Mouse (Mus musculus) CD4-positive, CD25-positive, alpha-beta regulatory T cell, adult 2 months (primary cell): ENCODE data around the gene Pld6.
A peak's percentile ranks its signal among the peaks of the same experiment; 100 is the strongest.

Source experiments
- DNase-seq: peaks from one replicate; pipeline ENCODE4 v3.0.0-alpha.2; 2012; ENCODE audit warnings: low read depth, low spot score

Pld6 gene

GRCm38 (mm10) chr11:59786444-59787198 lies 824 bp downstream of the Pld6 start:
- DNase-seq: no peak

- no peak for DNase-seq
Observed at GRCm38 (mm10) chr11:59783591-59783990, 3.9 kb downstream of the Pld6 start.

- no peak for DNase-seq
Observed at GRCm38 (mm10) chr11:59782091-59782590, 5.3 kb downstream of the Pld6 start.

GRCm38 (mm10) chr11:59780241-59780640 lies 7.2 kb downstream of the Pld6 start:
- DNase-seq: no peak

DNA sequence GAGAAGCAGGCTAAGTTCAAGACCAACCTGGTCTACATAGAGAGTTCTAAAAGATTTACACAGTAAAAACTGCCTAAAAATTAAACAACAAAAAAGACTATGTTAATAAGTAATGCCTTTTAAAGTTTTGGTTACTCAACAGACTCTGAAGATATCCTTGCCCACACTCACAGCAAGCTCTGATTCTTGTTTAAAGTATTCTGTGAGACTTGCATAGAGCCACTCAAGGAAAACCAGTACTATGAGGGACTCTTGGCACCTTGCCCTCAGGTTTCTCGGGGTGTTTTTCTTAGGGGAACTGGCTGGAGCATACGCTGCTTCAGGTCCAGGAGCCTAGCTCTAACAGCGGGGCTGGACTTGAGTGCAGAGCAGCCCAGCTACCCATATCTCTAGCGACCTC lies 8.0 kb downstream of the Pld6 start:
- no peak for DNase-seq

DNA sequence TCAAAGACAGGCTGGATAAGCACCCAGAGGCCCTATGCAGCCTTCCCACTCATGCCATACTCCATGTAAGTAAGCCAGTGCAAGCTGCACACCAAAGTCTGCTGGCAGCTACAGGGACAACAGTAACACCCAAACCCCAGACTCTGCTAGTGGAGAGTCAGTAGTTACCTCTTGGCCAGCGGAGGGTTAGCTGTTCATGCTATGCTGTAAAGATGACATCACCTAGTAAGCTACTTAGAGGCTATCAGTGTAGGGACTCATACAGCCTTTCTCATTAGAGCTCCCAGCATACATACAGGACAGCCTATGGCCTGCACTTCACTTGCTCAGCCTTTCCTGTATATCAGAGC lies 8.6 kb downstream of the Pld6 start:
- DNase-seq: no peak

GRCm38 (mm10) chr11:59778181-59778873 lies 9.1 kb downstream of the Pld6 start:
- DNase-seq: peak; percentile 87

DNA sequence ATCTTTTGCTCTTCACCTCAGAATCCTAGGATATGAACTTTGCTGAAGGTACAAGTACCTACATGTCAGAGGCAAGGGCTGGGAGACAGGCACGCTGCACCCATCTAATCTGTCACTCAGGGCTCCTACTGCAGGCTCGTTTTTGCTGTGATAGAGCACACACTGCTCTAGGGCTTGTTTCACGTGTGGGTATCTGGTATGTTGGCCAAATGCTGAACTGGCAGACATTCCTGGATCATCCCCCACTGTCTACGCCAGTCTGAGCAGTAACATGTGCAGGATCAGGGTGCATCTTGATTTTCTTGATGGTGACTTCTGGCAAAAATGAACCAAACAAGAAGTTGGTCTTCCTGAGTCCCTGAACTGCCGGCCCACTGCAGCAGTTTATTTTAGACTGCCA lies 10.2 kb downstream of the Pld6 start:
- DNase-seq: no peak

DNA sequence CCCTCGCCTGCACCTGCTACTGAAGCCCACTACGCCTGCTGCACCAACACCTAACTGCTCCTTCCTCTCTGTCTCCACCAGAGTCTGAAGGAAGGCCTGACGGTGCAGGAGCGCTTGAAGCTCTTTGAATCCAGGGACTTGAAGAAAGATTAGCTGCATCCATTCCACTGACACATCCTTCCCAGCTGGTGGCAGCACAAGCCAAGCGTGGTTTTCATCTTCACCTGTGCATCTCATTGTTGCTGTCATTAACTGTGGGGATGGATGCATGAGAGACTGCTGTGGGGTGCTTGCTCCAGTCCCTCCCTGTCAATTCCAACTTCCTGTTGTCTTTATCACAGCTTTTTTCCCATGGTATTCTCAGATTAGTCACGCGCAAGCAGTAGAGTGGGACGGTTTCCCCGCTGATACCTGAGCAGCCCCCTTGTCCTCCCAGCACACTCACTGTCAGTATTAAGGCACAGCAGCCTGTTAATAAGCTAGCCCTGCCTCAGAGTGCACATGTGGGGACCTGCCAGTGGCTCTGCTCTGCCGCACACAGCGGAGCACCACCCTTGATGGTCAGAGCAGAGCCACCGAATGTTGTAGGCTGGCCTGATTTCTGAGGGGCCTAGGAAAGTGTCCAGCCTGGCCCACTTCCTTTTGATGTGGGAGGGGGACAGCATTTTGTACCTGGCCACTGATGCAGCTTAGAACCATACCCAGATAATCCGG lies 11.9 kb downstream of the Pld6 start:
- DNase-seq: no peak

DNA sequence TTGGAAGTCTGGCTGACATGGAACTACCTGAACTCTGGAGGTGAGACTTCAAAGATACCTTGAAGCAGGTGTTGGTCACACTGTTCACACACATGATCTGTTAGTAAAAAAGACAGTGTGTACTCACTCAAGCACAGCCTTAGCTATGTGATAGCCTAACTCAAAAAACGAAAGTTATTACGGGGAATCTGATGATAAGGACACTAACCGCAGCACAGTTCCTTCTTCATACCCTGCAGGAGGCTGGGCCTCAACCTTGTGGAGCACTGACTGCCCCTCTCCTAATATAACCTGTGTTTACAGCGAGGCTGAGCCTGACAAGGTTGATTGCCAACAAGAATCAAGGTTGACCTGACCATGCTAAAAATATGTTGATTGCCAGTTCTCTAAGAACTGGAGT lies 12.9 kb downstream of the Pld6 start:
- DNase-seq: no peak

GRCm38 (mm10) chr11:59772902-59773301 lies 14.5 kb downstream of the Pld6 start:
- DNase-seq: no peak

- no peak for DNase-seq
Observed at GRCm38 (mm10) chr11:59772291-59772690, 15.2 kb downstream of the Pld6 start.

DNA sequence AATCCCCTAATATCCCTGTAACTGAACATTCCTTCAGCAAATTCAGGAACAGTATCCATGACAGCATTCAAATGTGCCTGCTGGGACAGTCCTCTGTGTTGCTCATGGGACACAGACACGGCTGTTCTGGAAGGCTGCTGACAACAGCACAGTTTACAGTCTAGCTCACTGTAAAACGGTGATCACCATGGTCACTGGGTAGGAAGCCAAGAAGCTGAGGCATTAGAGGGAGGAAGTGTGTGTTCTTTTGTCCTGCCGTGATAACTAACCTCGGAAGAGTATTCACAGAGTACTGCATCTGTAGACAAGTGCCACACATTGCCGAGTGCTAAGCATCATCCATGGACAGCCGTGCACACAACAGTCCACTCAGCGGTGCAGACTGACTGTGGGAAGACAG lies 16.7 kb downstream of the Pld6 start:
- DNase-seq: no peak

GRCm38 (mm10) chr11:59769738-59770137 lies 17.7 kb downstream of the Pld6 start:
- DNase-seq: no peak

GRCm38 (mm10) chr11:59769307-59769706 lies 18.1 kb downstream of the Pld6 start:
- DNase-seq: no peak

- DNase-seq: no peak
Observed at GRCm38 (mm10) chr11:59760796-59761195, 26.6 kb downstream of the Pld6 start.

DNA sequence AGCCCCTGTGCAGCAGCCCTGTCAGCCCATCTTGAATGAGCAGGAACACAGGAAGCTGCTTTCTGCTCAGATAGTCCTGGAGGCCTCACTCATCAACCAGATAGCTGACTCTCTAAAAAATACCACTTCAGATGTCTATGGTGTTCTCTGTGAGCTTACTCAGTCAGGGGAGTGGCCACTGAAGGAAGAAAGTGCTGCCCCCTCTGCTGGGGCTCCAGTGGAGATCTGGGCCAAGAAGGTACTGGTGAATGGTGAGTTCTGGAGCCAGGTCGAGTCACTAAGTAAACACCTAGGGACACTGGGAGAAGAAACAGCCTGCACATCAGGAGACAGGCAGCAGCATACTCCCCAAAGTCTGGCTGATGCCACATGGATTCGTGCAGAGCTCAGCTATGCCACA lies 27.8 kb downstream of the Pld6 start:
- DNase-seq: no peak

DNA sequence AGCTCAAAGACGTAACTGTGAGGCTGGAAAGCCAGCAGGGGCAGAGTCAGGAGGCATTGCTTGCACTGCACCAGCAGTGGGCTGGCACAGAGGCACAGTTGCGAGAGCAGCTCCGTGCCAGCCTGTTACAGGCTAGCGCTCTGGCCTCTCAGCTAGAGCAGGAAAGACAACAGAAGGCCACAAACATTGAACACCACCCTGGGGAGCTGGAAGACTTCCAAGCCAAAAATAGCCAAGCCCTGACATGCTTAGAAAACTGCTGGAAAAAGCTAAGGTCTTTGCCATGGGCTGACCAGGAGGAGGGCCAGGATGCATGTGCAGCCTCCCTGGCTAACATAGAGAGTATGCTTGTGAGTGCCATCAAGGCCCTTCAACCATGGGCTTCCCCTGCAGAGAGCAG lies 28.3 kb downstream of the Pld6 start:
- DNase-seq: no peak

- no peak for DNase-seq
Observed at GRCm38 (mm10) chr11:59758191-59758985, 29.1 kb downstream of the Pld6 start.

DNA sequence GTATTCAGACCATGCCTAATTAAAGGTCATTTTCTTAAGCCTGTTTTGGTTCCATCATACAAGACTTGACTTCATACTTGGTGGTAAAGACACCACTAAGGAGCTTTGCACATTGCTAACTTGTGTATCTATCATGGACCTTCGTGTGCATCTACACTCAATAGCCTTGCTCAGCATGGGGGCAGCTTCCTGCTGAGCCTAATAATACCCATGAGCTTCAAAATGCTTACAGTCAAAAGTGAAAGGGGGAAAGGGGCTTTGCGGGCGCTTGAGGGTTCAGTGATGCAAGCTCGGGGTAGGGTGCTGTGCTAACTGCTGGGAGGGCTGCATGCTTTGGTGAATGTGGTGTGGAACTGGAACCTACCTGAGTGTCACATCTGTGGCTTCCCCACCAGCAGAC lies 31.1 kb downstream of the Pld6 start:
- no peak for DNase-seq

GRCm38 (mm10) chr11:59754504-59754903 lies 32.9 kb downstream of the Pld6 start:
- DNase-seq: no peak

DNA sequence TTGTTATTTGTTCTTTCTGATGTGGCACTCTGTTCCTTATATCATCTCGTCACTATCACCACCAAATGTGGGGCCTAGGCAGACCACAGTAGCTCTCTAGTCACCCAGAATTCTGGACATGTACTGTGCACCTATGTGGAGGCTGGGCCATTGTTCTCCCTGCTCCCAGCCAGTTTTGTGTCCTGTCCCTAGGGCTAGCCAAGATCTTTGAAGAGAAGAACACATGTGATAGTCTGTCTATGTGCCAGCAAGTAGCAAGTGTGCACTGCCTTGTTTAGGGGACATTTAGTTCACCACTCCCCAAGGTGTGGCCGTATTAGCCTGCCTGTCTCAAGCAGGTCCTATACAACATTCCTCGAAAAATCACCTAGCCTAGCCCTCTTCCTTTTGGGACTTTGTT lies 38.4 kb downstream of the Pld6 start:
- no peak for DNase-seq
